ENCODE assay signal across 7 mouse cellular contexts in genomic region chr1:89606612-89607011, GRCm38 (mm10).
DNase-seq lines count a peak whose midpoint lies in the region; ATAC-seq and TF ChIP-seq lines count a peak whose summit lies in the region.

No protein-coding gene starts in this region.

- peaks cover 21% of the 10 kb centered on the region for H3K36me3 ChIP-seq in C2C12 (ENCODE audit: control insufficient read depth, insufficient read depth)
- no peaks in the 10 kb centered on the region; the same call in 1 of the 2 replicates for H3K36me3 ChIP-seq in lung, postnatal 0 days (ENCODE audit: insufficient read depth, low read length)

- no peaks in the 10 kb centered on the region for H3K9me3 ChIP-seq in lung, postnatal 0 days (ENCODE audit: low read length)

- H3K27me3 ChIP-seq in C2C12 (ENCODE audit: control insufficient read depth, insufficient read depth, insufficient read length), result no peaks in the 10 kb centered on the region
- H3K27me3 ChIP-seq in lung, postnatal 0 days (replicated peaks; ENCODE audit: insufficient read depth, low read length), result no peaks in the 10 kb centered on the region

- no peak overlapping the region for H3ac ChIP-seq in C2C12 (ENCODE audit: control insufficient read depth, insufficient read length, low read depth)

- no peak overlapping the region for H3K27ac ChIP-seq in lung, postnatal 0 days (ENCODE audit: low read length)

- TF ChIP-seq EP300 in lung, postnatal 0 days (IDR thresholded peaks at IDR 0.05), result no peak

- DNase-seq in 3134 (ENCODE audit: extremely low read depth, insufficient read length, low spot score), result peak; percentile 30
- peak; percentile 82 to 89 for DNase-seq in cerebellum, adult 18-20 months
- peak; percentile 49 for DNase-seq in kidney, adult 9 months
- DNase-seq in lung, postnatal 0 days (ENCODE audit: low spot score), result peak; percentile 61
- peak; percentile 50 for DNase-seq in retina, postnatal 7 days (ENCODE audit: low read depth, low spot score)

- no peaks in the 10 kb centered on the region for H3K4me1 ChIP-seq in lung, postnatal 0 days (ENCODE audit: insufficient read depth, low read depth, low read length)

- peak; percentile 65 for ATAC-seq in frontal cortex, adult (ENCODE audit: low TSS enrichment)
- 0 out of 2 replicates have a peak, but pooled peaks have one; percentile 28 for ATAC-seq in lung, postnatal 0 days

- TF ChIP-seq CTCF in C2C12 (IDR thresholded peaks at IDR 0.05; ENCODE audit: control insufficient read depth, insufficient read depth, insufficient read length), result peak; percentile 86
- peak; percentile 91 for TF ChIP-seq CTCF in lung, postnatal 0 days (IDR thresholded peaks at IDR 0.05)

- no peak overlapping the region for H3K4me2 ChIP-seq in lung, postnatal 0 days (replicated peaks; ENCODE audit: low read depth, low read length)

- H3K9ac ChIP-seq in lung, postnatal 0 days (replicated peaks; ENCODE audit: low read depth), result no peak overlapping the region

- H3K79me2 ChIP-seq in C2C12 (ENCODE audit: control insufficient read depth, insufficient read depth), result peaks cover 31% of the 10 kb centered on the region

- no peak overlapping the region for H3K4me3 ChIP-seq in C2C12 (ENCODE audit: insufficient read depth, poor library complexity, severe bottlenecking)
- H3K4me3 ChIP-seq in lung, postnatal 0 days (ENCODE audit: low read depth, low read length), result no peak overlapping the region

- peaks cover 8% of the 10 kb centered on the region for H3K79me3 ChIP-seq in C2C12 (ENCODE audit: low read depth)

- WGBS in lung, postnatal 0 days, result 35% methylated on average over 5 of the region's 5 CpGs

TF ChIP-seq in C2C12, 6 proteins besides CTCF, POLR2A, EP300 and RAD21:
- TF ChIP-seq MYOG (IDR thresholded peaks at IDR 0.05; ENCODE audit: control insufficient read depth, extremely low read depth, insufficient read length) (no peak), MAX (IDR thresholded peaks at IDR 0.05) (no peak), FOSL1 (IDR thresholded peaks at IDR 0.05; ENCODE audit: insufficient read depth, low read length, poor library complexity, severe bottlenecking) (no peak), CEBPB (IDR thresholded peaks at IDR 0.05; ENCODE audit: low read depth) (no peak), MYOD1 (IDR thresholded peaks at IDR 0.05; ENCODE audit: control insufficient read depth, insufficient read length, low read depth) (no peak), USF1 (IDR thresholded peaks at IDR 0.05; ENCODE audit: low read depth) (no peak)

Comparison
In these comparisons a context has a peak if more than half of its experiments do, and no peak if none do; other contexts are left out.
1. DNase-seq: peak in every context shown above with its lines; median percentile 86 in cerebellum, adult 18-20 months; 61 in lung, postnatal 0 days; 50 in retina, postnatal 7 days; 49 in kidney, adult 9 months; 30 in 3134.